Comparison of ENCODE assay signal across 23 mouse cellular contexts in the genomic region with DNA sequence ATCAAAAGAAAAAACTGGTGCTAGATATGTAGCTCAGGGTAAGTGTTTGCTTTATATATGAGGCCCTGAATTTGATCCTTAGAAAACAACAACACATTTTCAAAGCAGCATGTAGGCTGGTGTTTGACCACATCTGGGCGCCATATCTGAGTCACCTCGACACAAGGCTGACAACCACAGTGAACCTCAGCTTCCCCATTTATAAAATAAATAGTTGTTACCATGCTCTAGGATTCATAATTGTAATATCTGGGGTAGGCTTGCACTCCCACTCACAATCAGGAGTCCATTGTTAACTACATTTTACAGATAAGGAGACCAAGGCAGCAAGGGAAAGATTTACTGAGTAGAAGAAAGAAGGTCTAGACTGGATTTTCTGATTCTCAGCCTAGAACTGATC. TPM values are rescaled to one million over a fixed set of nuclear protein-coding genes. Genes with fewer than 3 reads are reported as not detected.
"Had no signal": no experiment of that assay in that cellular context is flagged by ENCODE, and none has a peak within 500 bp of the region (broad histone marks: within the 10 kb centered on the region; RNA-seq: fewer than 3 reads in every experiment).

No protein-coding gene starts in this region.

- H3K27ac ChIP-seq: midbrain, embryonic 10.5 days; midbrain, embryonic 12.5 days; neural tube, embryonic 13.5 days; neural tube, embryonic 15.5 days had no signal

- H3K4me2 ChIP-seq: lung, embryonic 14.5 days; midbrain, embryonic 12.5 days; neural tube, embryonic 13.5 days; neural tube, embryonic 15.5 days had no signal

- H3K4me3 ChIP-seq: midbrain, embryonic 10.5 days; midbrain, embryonic 12.5 days; myocyte; neural tube, embryonic 13.5 days; neural tube, embryonic 15.5 days had no signal

- H3K4me1 ChIP-seq: midbrain, embryonic 10.5 days; midbrain, embryonic 12.5 days; neural tube, embryonic 13.5 days; neural tube, embryonic 15.5 days had no signal

- H3K27me3 ChIP-seq: midbrain, embryonic 12.5 days; neural tube, embryonic 13.5 days; neural tube, embryonic 15.5 days had no signal

- H3K9me3 ChIP-seq: midbrain, embryonic 10.5 days; midbrain, embryonic 12.5 days; neural tube, embryonic 13.5 days; neural tube, embryonic 15.5 days had no signal

- H3K9ac ChIP-seq: lung, embryonic 14.5 days; midbrain, embryonic 12.5 days; neural tube, embryonic 13.5 days; neural tube, embryonic 15.5 days had no signal

- DNase-seq: lung, embryonic 14.5 days; lung, postnatal 10 days; lung, postnatal 4 days; midbrain, embryonic 14.5 days; retina, postnatal 1 day; right cerebral cortex, adult 18-20 months; right cerebral cortex, postnatal 25 days; right cerebral cortex, postnatal 4 days; spleen, adult 18-20 months; thymus, adult 18-20 months; thymus, postnatal 25 days; thymus, postnatal 4 days had no signal

- H3K36me3 ChIP-seq: midbrain, embryonic 12.5 days had no signal

- ATAC-seq: midbrain, embryonic 16.5 days had no signal

RNA-seq across cellular contexts. Expression of a gene that starts 17.3 kb away (rescaled TPM):
- total RNA-seq: megakaryocyte, adult 5-6 weeks; megakaryocyte-erythroid progenitor cell, adult 5-6 weeks had no signal
- polyA plus RNA-seq: lung, embryonic 14.5 days; midbrain, embryonic 10.5 days; midbrain, embryonic 12.5 days; midbrain, embryonic 14.5 days; midbrain, embryonic 16.5 days; myocyte; neural tube, embryonic 11.5 days; neural tube, embryonic 13.5 days; neural tube, embryonic 15.5 days; stomach, embryonic 14.5 days; stomach, embryonic 16.5 days had no signal
